Mouse (Mus musculus): ENCODE data around the gene Olfr353.

Olfr353 gene

DNA sequence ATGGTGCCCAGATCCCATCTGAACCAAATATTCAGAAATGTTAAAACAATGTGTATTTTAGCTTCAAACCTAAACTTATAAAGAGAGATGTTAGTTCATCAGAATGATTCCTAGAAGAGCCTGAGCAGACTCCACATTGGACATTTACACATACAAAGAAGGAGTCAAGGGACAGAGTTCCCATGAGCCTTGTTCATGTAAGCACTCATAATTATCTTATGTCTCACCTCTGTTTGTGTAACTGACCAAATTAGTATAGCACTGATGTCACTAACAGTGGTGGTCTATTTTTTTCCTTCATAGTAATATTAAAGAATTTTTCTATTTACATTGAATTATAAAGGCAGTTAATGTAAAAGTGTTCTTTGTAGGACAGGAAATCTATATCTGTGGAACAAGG is at the start of gene Olfr353:
Gene Olfr353, minus strand, starts transcription at position 101 of the 400 bp plus-strand sequence.
- no peak for DNase-seq (ENCODE audit: low spot score in 2 of 2)

DNA sequence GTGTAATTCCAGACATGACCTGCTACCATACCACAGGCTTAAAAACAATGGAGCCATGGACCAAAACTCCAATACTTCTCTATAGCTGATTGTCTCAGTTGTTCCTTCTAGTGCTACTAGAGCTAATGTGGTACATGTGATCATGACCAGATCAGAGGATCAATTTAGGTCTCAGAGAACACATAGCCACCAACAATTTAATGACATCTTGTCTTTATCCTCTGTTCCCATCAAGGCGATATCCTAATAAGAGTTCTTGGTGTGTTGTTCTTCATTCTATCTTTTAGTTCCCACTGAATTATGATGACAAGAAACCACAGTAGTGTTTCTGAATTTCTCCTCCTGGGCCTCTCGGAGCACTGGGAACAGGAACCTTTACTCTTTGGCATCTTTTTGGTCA is 44.1 kb upstream of the Olfr353 start, which contains the start of gene Olfr356:
Gene Olfr356, plus strand, starts transcription at position 301 of the 400 bp plus-strand sequence.
- no peak for DNase-seq (ENCODE audit: low spot score in 2 of 2)

DNA sequence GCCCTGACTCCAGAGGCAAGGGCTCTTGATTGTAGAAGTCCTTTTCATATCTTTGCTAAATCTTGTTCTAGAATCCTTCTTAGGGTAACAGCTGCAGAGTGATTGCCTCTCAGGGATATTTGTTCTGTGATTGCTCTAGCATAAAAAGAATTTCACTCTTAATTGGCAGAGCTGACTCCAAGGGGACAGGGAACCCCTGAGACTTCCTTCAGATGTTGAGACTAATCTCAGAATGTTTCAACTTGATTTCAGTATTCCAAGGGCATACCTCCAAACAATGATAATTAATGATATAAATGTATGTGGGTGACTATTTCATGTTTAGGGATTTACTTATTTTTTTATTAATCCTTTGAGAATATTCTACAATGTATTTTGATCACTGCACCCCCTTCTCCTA is 36.1 kb upstream of the Olfr353 start, which contains the start of gene Olfr355:
Gene Olfr355, minus strand, starts transcription at position 101 of the 400 bp plus-strand sequence.
- no peak for DNase-seq (ENCODE audit: low spot score in 2 of 2)

DNA sequence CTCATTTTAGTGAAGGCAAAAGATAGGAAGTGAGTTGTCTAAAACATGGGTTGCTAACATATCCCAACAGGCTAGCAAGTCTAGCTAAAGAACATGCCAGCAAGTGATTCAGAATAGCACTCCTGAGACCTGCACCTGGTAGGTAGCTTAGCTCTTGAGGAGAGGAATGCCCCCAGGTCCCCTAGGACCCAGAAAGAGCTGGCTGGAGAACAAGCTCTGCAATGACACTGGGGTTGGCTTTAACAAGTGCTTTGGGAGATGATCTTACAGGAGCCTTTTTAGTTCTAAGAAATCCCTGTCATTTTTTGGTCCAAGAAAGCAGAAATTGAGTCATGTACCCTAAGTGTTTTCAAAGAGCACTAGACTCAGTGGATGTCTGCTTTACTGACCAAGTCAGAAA is 12.6 kb upstream of the Olfr353 start, which contains the start of gene Olfr354:
Gene Olfr354, plus strand, starts transcription at position 301 of the 400 bp plus-strand sequence.
- no peak for DNase-seq (ENCODE audit: low spot score in 2 of 2)

DNA sequence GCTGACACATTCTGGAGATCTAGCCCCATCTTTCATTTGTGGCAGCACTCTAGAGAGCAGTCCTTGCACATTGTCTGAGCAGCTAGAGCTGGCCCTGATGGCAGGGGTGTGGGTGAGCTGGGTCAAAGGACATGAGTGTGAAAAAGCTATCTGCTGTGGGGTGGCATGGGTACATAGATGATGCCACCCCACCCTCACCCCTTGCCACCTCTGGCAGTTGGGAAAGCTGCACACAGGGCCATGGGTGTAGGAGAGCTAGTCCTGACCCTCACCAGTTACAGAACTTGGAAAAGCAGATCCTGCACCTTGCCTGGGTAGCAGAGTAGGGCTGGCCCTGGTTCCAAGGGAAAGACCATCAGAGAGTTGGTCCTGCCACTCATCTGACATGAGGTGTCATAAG is 4.4 kb upstream of the Olfr353 start:
- no peak for DNase-seq (ENCODE audit: low spot score in 2 of 2)

DNA sequence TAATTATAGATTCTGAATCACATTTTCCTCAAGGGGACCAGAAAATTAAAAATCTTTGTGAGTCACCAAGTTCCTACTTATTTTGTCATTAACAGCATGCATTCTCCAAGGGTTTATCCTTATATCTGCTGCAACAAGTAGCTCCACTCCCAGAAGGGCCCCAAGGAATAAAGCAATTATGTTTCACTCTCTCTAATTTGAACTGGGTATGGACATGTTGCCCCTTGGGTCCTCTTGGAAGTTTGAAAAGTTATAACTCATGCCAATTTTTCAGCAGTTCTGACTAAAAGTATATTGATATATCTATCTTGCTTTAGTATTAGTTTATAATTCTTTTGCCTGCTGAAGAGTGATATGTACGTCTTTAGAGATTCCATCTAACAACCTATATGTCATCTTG is 24.6 kb downstream of the Olfr353 start, which contains the start of gene Olfr352:
Gene Olfr352, plus strand, starts transcription at position 301 of the 400 bp plus-strand sequence.
- no peak for DNase-seq (ENCODE audit: low spot score in 2 of 2)

DNA sequence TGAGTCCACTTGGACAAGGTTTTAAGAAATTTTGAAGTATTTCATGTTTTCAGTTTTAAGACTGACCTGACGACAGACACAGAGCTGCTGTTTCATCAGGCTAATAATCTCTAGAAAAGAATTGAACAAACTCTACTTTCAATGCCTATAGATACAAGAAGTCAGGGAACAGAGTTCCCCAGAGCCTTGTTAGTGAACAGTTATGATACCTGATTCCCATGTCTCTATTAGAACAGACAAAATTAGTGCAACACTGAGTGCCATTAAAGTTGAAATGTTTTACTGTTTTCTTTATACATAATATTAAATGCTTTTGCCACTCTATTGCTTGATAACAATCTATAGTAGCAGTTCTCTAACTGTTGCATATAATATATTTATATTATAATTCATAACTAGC is 30.2 kb downstream of the Olfr353 start, which contains the start of gene Olfr351:
Gene Olfr351, minus strand, starts transcription at position 101 of the 400 bp plus-strand sequence.
- DNase-seq (ENCODE audit: low spot score in 2 of 2) = no peak

DNA sequence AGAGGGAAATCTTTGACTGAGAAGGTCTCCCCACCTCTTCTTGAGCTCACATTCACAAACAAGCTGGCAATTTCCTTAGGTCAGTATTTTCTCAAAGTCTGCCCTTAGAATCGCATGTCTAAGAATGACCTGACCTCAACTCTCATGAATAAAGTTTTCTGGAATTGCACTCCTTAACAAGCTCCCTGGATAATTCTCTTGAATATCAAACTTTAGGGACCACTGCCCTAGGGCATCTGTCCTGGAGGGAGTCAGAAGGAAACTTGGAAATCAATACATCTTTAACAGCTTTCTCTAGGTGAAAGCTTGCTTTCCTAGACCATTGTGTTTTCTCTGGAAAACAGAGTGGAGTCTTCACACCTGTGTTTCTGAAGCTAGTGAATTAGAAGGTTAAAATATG is 46.7 kb downstream of the Olfr353 start, which contains the start of gene Olfr350:
Gene Olfr350, plus strand, starts transcription at position 301 of the 400 bp plus-strand sequence.
- no peak for DNase-seq (ENCODE audit: low spot score in 2 of 2)

Data from right cerebral cortex, adult 2 months (tissue).